Mouse (Mus musculus) Muller cell, postnatal 12 days (primary cell): Measurements from ENCODE around the gene Tyms.
"Not testable (repeated sequence)": the region's sequence is repeated elsewhere in the genome, so short reads cannot be mapped to it uniquely, and the experiment has no call there.

Experiments used
- DNase-seq: peaks from one replicate; pipeline ENCODE4 v3.0.0-alpha.2; 2015; ENCODE audit errors: inconsistent ontology term

Tyms gene

GRCm38 (mm10) chr5:30103340-30103739 is 29.9 kb upstream of the Tyms start:
- no peak for DNase-seq

DNA sequence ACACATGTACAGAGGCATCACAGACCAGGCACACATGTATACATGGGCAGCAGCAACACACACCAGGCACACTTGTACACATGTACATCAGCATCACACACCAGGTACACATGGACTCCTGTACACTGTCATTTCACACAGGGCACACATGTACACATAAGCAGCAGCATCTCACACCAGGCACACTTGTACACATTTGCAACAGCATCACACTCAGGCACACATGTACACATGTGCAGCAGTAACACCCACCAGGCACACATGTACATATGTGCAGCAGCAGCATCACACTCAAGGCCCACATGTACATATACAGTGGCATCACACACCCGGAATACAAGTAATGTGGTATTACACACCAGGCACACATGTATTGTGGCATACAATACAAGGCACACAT is 24.8 kb upstream of the Tyms start:
- no peak for DNase-seq

- no peak for DNase-seq
Measured at GRCm38 (mm10) chr5:30095731-30096130, 22.3 kb upstream of the Tyms start.

DNA sequence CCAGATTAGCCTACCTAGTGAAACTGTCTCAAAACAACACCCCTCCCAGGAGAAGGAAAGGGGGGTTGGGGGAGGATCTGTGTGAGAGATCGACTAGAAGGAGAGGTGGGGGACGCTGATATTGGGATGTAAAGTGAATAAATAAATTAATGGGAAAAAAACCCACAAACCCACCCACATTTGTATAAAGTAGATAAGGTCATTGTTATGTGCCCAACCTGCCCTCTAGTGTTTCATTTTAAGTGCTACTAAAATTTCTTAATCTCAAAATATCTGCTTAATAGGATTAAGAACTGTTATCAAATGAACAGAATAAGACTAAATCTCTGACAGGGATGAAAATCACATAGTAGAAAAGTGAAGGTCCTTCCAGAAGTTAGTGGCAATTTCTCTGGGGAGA is 21.0 kb upstream of the Tyms start:
- no peak for DNase-seq

GRCm38 (mm10) chr5:30092701-30093100 is 19.3 kb upstream of the Tyms start:
- DNase-seq, result no peak

GRCm38 (mm10) chr5:30072377-30072776 is 1.0 kb downstream of the Tyms start:
- no peak for DNase-seq

- DNase-seq, result no peak
Measured at GRCm38 (mm10) chr5:30071677-30072076, 1.7 kb downstream of the Tyms start.

DNA sequence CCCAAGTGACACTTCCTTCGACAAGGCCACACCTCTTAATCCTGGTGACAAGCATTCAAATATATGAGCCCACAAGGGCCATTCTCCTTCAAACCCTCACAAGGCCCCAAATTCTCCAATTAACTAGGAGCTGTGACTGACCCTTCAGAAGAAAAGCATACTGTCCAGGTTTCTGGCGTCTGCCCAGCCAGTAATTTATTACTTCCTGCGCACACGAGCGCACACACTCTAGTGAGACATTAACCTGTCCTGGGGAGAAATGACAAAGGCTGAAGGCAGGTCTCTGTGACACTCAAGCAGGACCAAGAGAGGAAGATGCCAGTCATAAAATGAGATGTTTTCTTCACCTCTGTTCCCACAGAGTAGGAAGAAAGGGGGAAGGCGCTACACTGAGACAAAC is 5.7 kb downstream of the Tyms start:
- no peak for DNase-seq

DNA sequence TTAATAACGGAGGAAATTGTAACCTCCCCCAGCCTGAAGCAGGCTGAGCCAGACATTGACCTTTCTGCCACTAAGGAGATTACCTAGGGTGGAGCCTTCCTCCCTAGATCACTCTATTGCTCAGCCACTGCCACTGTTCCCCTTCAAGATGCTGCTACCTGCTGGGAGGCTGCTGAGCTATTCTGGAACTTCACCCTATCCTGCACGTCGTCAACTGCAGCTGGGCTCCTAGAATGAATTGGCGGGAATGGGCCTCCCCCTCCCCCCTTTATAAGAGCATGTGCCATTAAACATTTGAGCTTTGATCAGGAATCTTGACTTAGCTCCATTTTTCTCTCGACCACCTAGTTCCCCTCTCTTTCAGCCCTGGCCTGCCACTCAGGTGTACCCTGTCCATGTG is 13.8 kb downstream of the Tyms start:
- DNase-seq, result not testable (repeated sequence)

DNA sequence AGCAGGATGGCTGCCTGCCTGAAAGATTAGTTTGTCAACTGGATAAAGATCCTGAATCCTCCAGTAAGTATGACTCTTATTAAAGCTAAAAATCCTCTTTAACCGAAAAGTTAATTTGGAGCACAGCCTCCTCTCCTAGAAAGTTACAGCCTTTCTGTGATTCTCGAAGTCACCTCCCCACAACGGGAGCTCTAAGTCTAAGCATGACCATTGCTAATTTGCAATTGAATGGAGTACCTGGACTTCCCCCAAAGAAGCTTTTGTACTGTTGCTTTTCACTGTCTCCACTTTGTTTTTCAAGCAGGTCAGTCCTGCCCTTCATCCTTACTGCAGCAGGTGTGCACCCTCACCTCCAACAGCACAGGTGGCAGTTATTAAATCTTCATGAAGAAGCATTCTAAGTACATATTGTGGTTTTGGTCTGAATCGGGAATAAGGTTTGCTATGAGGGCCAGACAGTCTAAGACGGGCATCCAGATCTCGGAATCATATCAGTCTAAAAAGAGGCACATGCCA is 15.1 kb downstream of the Tyms start:
- DNase-seq, result no peak

DNA sequence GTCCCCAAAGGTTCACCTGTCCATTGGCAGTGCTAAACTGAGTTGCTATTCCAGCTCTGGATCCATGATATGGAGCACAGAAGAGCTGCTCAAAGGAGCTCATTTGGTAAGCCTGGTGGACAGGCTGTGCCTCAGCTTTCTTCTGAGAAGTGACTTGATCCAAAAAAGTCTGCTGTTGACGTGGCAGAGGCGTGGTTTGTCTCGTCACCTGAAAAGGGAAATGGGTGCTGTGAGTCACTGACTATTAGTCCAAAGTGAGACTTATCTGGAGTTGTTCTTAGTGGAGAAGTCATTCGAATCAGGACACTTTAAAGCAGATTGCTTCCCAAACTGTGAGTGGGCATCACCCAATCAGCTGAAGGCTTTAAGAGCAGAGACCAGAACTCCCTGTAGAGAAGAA is 33.6 kb downstream of the Tyms start:
- DNase-seq, result not testable (repeated sequence)

- not testable (repeated sequence) for DNase-seq
Measured at GRCm38 (mm10) chr5:30039324-30039723, 34.1 kb downstream of the Tyms start.

- not testable (repeated sequence) for DNase-seq
Measured at GRCm38 (mm10) chr5:30037111-30037510, 36.3 kb downstream of the Tyms start.

- not testable (repeated sequence) for DNase-seq
Measured at GRCm38 (mm10) chr5:30035862-30036261, 37.6 kb downstream of the Tyms start.

DNA sequence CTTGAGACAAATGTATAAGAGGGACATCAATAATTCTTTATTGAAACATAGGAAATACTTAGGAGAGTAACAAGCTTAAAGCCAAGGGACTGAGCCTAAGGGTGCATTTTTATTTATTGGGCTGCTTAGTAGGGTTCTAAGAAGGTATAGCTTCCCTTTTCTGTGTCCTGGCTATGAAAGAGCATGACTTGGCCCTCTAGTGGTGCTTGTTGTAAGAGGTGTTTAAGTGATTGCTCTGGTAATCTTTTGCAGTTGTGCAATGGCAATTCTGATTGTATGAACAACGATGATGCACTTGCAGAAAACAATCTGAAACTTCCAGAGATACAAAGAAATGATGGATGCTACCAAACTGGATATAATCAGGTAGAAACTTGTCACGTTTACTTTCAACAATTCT is 58.8 kb downstream of the Tyms start:
- DNase-seq, result no peak

DNA sequence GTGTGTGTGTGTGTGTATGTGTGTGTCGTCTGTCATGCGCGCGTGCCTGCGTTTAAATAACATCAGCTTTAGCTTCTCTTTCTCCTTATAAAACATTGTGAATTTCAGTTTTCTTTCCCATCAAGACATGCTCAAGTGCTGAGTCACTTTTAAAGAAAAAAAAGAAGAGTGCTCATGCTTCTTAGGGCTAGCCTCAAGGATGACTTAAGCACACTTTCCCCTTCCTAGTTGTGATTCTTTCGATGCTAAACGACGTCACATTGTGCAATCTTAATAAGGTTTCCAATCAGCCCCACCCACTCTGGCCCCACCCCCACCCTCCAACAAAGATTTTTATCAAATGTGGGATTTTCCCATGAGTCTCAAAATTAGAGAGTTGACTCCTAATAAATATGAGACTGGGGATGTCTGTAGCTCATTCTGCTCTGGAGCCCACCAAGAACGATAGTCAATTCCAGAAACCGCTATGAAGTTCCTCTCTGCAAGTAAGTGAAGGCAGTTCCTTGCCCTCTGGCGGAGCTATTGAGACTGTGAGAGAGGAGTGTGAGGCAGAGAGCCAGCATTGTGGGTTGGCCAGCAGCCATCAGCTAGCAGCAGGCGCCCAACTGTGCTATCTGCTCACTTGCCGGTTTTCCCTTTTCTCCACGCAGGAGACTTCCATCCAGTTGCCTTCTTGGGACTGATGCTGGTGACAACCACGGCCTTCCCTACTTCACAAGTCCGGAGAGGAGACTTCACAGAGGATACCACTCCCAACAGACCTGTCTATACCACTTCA is 60.5 kb downstream of the Tyms start, which contains the start of gene Il6:
TSS of gene Il6 (plus strand) at position 389 of the 778 bp plus-strand sequence.
- DNase-seq, result peak; percentile 87
